Mouse (Mus musculus) spleen, adult 2 months (tissue): ENCODE measurements around the gene Unc45b.

Source experiments
- CTCF ChIP-seq: fragments of 200-500 bp; IDR thresholded peaks from 2 replicates; pipeline ENCODE4 v1.5.1; 2011; ENCODE audit warnings: mild to moderate bottlenecking, inconsistent platforms; ENCODE audit not compliant: insufficient read depth, insufficient read length, insufficient replicate concordance; ENCODE audit errors: extremely low read depth
- POLR2A ChIP-seq: fragments of 200-500 bp; IDR thresholded peaks from 2 replicates; pipeline ENCODE4 v1.6.1; 2011; ENCODE audit warnings: low read depth, low read length, inconsistent platforms

DNA sequence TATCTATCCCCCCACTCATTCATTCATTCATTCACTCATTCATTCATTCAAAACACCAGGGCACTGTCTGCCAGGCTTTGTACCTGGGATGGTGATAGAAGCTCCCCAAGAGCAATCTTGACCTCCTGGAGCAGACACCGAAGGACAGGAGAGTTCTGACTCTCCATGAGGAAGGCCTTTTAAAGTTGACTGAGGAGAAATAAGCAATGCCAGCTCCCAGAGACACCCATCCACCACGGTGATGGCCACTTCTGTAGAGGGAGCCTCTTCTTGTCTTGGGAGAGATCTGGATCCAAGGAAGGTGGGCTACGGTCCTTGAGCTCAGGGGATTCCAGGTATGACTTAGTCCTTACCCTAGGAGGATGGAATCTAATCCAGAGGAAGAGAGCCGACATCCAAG, at the start of gene Unc45b:
- TF ChIP-seq CTCF (no peak), POLR2A (no peak)
